Mouse (Mus musculus) ES-CJ7 (cell line): ENCODE measurements at regions not wholly inside any gene's neighbourhood (a gene's known extent, or its start where the extent isn't known, plus 50 kb on each side); places are given as distances from the start of the nearest gene placed in this dataset.
A peak's percentile ranks its signal among the peaks of the same experiment; 100 is the strongest.

Experiments used
- DNase-seq: peaks from one replicate; pipeline ENCODE4 v3.0.0; 2011; ENCODE audit warnings: low read depth, low spot score

- DNase-seq, result no peak
Measured at GRCm38 (mm10) chr16:84039946-84040345, 475.0 kb upstream of the A730009L09Rik start.

GRCm38 (mm10) chr16:84042010-84042449 is 472.9 kb upstream of the A730009L09Rik start:
- no peak for DNase-seq

DNA sequence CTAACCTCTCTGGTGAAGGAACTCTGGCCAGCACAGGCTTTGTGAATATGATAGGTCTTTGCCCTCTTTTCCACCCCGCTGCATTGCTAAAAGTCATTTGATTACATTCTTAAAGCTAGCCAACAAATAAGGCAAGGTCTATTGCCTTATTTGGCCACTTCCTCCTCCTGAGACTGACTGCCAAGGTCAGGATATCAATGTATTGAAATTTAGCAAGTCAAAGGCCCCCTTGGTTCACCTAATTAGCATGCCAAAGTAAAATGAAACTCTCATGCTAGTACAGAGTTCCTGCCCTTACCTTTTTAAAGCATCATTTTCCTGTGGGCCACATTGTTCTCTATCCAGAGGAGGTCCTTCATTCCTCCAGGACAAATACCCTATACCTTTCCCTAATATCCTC is 469.6 kb upstream of the A730009L09Rik start:
- peak; percentile 81 for DNase-seq
